Mouse (Mus musculus): ENCODE results near the gene Nol4l. TPM values are rescaled to one million over a fixed set of nuclear protein-coding genes. Genes with fewer than 3 reads are reported as not detected.

The Nol4l gene
- polyA plus RNA-seq, 1 experiment: 14.2 TPM

DNA sequence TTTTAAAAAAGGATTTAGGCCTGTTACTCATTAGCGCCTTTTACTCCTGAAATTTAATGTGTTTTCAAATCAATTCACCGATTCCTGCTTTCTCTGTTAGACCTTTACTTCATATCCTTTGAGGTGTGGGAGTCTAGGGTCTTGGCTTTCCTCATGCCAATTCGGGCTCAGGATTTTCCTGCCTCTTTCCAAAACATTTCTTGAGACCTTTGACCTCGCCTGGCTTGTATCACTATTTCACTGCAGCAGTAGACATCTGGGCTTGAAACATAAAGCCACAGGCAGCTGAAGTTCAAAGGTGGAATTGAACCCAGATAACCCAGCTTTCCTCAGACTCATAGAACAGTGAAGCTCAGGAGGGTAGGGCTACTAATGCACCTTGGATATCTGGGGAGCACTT, 83.3 kb downstream of the Nol4l start:
- no peak for TF ChIP-seq GATA1 (IDR thresholded peaks at IDR 0.05; ENCODE audit: low read length)

DNA sequence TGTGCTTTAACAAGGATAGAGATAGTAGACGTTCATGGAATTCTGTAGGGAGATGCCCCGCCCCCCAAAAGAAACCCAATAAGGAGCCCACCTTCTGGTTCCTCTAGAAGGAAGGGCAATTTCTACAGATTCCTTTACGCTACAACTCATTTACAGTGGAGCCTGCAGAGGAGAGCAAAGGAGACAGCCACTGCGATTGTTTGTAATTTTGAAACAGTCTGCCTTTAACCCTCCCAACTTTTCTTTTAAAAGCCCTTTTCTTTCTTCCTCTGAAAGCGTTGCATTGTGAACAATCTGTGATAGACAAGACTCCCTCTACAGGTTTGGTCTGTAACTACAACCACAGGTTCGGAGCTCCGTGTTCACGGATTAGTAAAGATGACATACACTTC, 83.8 kb downstream of the Nol4l start:
- no peak for TF ChIP-seq GATA1 (IDR thresholded peaks at IDR 0.05; ENCODE audit: low read length)

DNA sequence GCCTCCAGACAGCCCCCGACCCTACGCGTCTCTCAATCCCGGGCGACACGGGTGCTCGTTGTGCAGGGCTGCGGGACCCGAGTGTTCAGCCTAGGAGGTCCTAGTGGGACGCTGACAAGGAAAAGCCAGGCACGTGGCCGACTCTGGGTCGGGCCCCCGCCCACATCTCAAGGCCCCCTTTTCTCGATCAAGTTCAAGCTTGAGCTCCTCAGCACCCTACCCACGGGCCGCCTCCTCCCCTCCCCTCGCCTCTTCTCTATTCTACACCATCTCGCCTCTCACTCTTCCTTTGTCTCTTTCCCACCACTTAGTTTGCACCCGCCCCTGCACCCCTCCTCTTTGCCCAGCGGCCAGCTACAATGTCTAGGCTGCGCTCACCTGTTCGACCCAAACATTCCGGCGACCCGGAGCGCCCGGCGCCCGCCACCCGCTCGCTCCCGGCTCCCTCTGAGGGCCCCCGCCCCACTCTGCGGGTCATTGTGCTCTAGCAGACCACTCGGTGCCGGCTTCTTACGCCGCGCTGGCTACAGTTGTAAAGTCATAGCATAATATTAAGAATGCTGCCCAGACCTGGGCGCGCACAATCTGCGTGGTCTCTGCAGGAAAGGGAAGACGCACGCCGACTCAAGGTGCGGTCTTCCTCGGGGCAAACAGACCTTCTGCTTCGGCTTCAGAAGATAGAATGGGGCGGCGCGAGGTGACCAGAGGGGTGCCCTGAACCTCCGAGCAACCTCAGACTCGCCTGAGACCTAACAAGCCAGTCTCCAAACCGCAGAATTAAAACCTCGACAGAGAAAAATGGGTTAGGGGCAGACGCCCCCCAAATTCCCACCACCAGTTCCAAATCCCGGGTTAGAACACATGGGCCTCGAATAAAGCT, 84.4 kb downstream of the Nol4l start:
- no peak for TF ChIP-seq GATA1 (IDR thresholded peaks at IDR 0.05; ENCODE audit: low read length)

DNA sequence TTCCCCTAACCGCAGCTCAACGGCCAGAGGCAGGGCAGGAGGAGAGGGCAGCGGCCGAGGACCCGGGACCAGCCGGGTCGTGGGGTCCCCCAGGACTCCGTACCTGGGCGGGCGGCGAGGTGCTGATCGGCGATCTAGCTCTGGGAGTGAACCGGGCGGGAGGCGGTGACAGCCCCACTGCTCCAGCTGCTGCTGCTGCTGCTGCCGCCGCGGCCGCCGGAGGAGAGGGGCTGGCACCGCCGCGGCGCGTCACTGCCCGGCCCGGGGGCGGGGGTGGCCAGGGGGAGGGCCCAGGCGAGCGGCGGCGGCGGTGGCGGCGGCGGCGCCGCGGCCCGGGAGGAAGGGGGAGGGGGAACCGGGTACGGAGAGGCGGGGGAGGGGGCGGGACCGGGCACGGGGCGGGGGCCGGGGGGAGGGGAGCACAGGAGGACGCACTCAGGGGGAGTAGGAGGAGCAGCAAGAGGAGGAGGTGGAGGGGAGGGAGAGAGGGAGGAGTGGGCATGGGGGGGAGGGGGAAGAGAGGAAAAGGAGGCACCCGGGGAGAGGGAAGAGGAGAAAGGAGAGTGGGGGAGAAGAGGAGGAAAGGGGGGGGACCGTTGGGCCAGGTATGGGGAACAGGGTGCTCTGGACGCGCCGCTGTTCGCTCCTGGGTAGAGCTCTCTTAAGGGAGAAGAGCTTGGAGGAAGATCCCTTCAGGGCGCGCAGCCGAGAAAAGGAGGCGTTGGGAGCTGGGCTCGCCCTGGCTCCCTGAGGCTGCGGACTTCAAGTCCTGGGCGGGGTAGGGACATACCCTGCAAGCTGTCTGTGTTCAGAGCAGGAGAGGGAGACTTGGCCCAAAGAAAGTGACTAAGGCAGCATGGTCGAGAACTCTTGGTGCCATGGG, 85.3 kb downstream of the Nol4l start:
- TF ChIP-seq GATA1 (IDR thresholded peaks at IDR 0.05; ENCODE audit: low read length): no peak

DNA sequence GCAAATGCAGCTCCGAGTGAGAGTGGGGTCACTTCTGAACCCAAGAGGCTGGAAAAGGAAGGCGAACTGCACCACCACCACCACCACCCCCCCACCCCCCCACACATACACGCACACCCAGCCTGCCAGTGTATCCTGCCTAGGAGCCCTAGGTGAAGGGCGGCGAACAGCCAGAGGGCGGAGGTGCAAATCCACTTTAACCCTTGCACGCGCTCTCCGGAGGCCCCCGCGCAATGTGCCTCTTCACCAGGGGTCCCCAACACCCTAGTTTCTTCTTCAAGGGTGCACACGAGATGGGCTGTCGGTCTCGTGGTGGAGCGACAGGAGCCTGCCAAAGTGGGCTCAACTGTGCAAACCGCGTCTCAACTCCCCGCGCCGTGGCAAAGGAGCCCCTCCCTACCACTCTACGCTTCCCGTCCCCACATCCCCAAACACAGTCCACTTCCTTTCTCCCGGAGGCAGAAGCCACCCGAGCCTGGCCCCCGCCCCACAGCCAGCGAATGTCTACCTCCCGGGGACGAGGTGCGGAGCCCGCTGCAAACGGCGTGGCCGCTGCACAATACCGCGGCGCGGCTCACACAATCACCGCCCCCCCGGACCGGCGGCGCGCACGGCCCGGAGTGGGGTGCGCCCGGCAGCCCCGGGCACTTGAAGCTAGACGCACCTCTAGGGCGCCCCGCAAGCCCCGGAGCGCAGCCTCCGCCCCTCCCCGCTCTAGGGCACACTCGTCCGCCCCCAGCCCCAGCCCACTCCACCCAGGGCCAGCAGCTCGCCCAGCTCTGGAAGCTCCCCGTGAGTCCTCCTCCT, 86.1 kb downstream of the Nol4l start:
- no peak for TF ChIP-seq GATA1 (IDR thresholded peaks at IDR 0.05; ENCODE audit: low read length)

DNA sequence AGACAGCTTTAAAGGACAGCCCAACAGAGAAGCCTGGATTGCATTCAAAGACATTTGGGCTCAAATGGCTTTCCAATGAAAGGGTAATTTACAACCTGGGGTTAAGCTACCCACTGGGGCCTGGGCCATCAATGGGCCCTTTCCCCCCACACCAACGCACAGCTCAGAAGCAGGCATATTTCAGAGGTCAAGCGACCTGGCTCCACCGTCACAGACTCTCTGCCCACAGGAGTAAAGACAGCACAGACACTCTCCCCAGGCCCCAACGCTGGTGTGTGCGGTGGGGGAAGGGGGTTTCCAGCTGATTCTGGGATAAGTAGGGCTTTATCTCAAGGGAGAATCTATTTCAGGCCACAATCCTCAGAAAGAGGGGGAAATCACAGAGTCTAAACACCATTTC, 87.1 kb downstream of the Nol4l start:
- no peak for TF ChIP-seq GATA1 (IDR thresholded peaks at IDR 0.05; ENCODE audit: low read length)

DNA sequence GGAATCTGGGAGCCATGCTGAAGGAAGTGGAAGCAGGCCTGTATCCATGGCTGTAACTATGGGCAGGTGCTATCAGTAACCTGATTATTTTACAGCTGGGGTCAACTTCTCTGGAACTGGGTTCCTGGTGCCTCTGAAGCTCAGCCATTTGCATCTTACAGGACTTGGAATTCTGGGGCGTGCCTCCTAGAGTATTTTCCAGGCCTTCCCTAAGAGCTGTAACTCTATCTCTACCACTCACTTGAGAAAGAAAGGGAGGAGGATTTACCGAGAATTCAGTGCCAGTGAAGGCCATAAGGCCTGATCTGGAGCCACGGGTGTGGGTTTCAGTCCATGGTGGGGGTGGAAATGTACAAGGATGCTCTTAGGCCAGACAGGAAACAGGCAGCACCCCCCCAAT, 88.5 kb downstream of the Nol4l start:
- no peak for TF ChIP-seq GATA1 (IDR thresholded peaks at IDR 0.05; ENCODE audit: low read length)

DNA sequence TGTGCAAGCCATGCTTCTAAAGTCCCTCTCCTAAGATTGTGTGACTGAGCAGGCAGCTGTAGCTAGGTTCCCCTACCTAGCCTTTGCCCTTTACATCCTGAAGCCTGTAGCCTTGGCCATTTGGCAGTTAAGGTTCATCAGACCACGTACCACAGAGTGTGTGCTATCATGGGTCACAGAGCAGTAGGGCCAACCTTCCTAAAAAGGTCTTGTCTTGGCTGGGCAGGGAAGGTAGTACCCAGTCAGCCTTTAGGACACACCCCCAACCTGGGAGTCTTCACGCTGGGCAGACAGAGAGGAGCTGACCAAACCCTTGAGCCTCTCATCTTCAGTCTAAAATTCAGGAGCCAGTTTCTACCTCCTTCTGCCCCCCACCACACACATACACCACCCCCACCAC, 89.0 kb downstream of the Nol4l start:
- no peak for TF ChIP-seq GATA1 (IDR thresholded peaks at IDR 0.05; ENCODE audit: low read length)

DNA sequence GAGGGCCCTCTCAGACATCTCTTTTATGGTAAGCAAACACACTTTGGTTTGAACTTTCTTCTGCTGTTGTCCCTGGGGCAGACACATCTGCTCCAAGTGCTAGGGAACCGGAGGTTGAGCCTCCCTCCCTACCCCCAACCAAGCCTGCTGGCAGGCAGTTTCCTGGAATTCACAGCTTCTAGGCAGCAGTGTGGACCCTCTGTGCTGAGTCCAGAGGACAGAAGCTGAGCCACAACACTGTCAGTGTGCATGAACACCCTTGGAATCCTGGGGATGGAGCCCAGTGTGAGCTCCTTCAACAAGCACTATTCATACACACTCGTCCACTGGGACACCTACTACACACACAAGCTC, 92.5 kb downstream of the Nol4l start:
- TF ChIP-seq GATA1 (IDR thresholded peaks at IDR 0.05; ENCODE audit: low read length): no peak

DNA sequence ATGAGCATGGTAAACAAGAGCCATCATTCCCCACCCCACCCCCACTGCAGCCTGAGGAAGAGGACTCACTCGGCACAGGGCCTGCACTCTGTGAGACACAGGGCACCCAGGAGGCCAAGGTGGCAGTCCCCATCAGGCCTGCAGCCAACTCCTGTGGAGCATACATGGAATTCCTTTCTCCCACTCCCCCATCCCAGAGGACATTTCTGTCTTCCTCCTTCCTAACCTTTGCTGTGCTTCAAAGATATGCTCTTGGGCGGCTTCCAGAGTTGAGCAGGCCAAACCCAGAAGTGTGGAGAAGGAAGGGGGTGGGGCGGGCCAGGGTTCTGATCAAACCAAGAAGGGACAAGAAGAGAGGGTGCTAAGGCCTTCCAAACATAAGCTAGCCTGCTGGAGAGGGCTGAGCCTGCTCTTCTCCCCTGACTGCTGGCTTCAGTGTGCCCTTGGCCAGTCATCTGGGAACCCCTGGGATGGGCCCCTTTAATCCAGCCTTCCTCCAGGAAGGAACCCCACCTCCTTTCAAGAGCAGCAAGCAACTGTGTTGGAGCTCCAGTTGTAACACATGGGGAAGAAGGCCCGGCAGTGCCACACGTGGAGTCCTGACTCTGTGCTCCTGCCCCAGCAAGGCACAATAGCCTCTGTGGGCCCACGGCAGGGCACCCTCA, 93.0 kb downstream of the Nol4l start:
- no peak for TF ChIP-seq GATA1 (IDR thresholded peaks at IDR 0.05; ENCODE audit: low read length)

DNA sequence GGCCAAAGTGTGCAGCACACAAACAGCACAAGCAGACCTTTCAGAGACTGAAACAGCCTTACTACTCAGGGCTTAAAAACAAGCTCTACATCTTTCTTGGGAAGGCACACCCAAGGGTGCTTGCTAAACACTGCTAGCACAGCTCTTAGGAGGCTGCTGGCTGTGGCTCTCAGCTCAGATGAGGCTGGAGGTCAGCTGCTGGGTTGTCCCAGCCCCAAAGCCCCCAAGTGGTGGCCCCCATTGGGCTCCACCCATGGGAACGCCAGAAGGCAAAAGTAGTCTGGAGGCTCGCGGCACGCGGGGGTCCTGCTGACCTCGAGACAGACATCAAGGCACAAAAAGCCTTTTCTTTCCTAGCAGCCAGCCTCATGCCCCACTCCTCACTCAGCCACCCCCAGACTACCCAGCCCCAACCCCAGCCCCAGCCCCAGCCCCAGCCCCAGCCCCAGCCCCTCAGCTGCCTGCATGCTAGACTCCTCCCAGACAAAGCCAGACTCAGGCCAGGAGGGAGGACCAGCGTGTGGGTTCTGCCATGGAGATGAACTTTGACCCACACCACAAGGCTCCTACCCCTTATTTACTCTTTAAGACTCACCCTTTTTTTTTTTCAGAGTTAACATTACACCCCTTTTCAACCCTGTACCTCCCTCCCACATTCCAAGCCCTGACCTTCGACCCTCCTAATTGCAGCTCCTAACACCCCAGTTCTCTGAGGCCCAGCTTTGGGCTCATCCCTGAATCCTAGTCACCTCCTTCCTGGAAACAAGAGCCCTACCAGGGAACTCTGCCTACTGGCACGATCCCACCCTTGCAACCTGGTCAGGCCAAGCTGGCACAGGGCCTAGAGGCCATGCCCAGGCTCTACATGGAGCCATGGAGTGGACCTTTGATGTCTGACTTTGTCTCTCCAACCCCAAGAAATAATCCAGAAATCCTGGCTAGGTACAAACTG, 94.6 kb downstream of the Nol4l start:
- TF ChIP-seq GATA1 (IDR thresholded peaks at IDR 0.05; ENCODE audit: low read length): no peak

DNA sequence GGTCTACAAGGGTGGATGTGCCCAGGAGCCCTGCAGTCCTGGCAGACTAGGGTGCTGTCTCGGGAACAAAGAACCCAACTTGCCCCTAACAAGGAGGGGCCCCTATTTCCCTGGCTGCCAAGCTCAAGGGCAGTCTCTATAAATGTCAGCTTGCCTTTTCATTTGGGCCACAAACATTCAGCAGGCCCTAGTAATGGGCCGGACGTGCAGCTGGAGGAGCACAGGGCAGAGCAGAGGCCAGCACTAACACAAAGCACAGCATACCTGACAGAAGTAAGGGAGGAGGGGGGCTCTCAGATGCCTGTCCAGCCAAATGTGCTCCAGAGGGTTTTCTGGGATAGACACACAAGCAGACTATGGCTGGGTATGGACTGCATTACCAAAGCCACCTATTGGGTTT, 95.9 kb downstream of the Nol4l start:
- TF ChIP-seq GATA1 (IDR thresholded peaks at IDR 0.05; ENCODE audit: low read length): no peak

DNA sequence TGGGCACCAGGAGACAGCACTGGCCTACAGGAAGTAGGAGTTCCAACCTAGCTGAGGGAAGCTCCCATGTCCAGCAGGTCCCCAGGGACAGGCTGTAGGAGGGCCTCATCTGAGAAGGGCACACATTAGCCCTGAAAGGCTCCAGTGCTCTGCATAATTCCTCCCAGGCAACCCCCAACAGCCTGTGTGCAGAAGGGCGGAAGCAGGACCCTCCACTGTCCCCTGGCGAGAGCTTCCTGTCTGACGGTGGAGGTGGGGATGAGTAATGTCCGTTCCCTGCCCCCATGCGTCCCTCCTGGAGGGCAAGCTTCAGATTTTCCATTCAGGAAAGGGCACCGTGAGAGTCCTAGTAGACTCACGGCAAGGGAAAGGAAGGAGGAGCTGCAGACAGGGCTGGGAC, 97.3 kb downstream of the Nol4l start:
- TF ChIP-seq GATA1 (IDR thresholded peaks at IDR 0.05; ENCODE audit: low read length): no peak

DNA sequence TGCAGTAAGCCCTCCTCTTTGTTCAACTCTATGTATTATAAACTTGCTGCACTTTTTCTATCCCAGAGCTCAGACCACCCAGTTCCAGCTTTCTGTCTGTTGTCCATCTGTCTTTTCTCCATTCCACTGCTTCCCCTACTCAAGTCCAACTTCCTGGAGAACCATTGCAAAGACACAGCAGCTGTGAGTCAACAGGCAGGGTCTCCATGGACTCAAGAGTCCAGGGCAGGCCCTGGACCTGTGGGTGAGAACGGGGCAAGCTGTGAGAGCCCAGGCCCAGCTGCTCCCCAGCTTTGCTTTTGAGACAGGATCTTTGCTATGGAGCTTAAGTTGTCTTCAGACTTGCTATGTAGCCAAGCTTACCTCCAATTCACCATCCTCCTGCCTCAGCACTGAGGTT, 99.2 kb downstream of the Nol4l start:
- TF ChIP-seq GATA1 (IDR thresholded peaks at IDR 0.05; ENCODE audit: low read length): no peak

Data from G1E-ER4 (cell line).